Mouse (Mus musculus) ES-Bruce4 (cell line): ENCODE results near the gene Ap5s1.

Experiments used
- CTCF ChIP-seq: IDR thresholded peaks from one replicate; pipeline ENCODE4 v1.8.1; 2011; ENCODE audit warnings: low read depth, low read length
- POLR2A ChIP-seq: IDR thresholded peaks from one replicate; pipeline ENCODE4 v1.8.1; 2011; ENCODE audit warnings: low read length; ENCODE audit not compliant: insufficient read depth

DNA sequence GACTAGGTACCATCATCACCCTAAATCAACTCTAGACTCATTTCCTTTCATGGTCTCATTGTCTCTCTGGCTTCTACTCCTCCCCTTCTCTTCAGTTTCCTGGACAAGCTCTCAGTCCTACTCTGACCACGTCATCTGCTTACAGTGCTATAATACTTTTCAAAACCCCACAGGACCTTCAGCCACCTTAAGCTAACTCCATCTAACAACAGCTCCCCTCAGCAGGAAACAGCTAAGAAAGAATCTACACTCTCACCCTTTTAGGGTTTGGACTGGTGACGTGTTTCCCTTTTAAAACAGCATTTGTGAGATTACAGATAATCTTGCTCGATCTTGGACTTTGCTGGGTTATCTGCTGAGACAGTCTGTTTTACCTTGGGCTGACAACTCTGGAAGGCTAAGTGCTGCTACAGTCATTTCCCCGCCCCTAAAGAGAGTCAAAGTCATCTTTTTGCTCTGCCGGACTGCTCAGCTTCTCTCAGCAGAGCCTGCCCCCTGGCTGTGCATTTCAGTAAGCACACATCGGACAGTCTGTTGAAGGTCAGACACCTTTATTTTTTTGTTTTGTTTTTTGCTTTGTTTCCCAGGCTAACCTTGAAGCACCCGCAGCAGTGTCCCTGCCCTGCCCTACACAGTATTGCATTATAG lies 46.9 kb downstream of the Ap5s1 start:
- TF ChIP-seq CTCF, result peak; percentile 79
- no peak for TF ChIP-seq POLR2A
